Mouse (Mus musculus) spleen, postnatal 36 days (tissue): ENCODE measurements at regions not wholly inside any gene's neighbourhood (a gene's known extent, or its start where the extent isn't known, plus 50 kb on each side); places are given as distances from the start of the nearest gene placed in this dataset.

Experiments
- DNase-seq, 2 experiments: peaks; one replicate each; pipeline ENCODE4 v3.0.0; 2022; ENCODE audit warnings: low spot score in 2 of 2, mixed read lengths in 1 of 2

- DNase-seq = no peak
Observed at GRCm38 (mm10) chr5:112098469-112099085, 153.7 kb downstream of the Cryba4 start.

GRCm38 (mm10) chr5:112101739-112102590 is 150.4 kb downstream of the Cryba4 start:
- DNase-seq = peak; percentile 38 to 42

- no peak for DNase-seq
Observed at GRCm38 (mm10) chr5:112110306-112110969, 141.9 kb downstream of the Cryba4 start.

- no peak for DNase-seq
Observed at GRCm38 (mm10) chr5:112120766-112121165, 131.6 kb downstream of the Cryba4 start.

DNA sequence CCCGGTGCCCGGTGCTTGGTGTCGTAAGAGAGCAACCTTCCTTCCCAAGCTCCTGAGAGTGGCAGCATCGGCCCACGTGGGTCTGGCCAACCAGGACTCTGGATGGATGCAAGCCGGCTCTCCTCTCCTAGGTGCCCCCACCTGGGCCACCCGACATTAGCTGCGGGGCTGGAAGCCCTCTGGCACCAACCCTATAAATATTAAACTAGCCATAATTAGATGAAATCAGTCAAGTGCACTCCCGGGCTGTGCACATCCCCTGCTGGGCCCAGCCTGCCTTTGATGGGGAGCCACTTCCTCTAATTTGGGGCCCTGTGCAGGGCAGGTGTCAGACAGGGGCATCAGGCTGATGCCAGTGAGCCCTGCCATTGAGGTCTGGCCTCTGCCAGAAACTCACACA is 130.8 kb downstream of the Cryba4 start:
- peak; percentile 46 to 54 for DNase-seq

DNA sequence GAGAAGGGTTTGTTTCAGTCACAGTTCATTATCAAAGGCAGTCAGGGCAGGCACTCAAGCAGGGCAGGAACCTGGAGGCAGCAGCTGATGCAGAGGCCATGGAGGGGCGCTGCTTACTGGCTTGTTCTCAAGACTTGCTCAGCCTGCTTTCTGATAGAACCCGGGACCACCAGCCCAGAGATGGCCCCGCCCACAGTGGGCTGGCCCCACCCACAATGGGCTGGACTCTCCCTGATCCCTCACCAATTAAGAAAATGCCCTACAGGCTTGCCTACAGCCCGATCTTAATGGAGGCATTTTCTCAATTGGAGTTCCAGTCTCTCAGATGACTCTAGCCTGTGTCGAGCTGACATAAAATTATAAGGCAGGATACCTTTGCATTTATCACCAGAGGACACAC is 129.7 kb downstream of the Cryba4 start:
- DNase-seq = no peak

DNA sequence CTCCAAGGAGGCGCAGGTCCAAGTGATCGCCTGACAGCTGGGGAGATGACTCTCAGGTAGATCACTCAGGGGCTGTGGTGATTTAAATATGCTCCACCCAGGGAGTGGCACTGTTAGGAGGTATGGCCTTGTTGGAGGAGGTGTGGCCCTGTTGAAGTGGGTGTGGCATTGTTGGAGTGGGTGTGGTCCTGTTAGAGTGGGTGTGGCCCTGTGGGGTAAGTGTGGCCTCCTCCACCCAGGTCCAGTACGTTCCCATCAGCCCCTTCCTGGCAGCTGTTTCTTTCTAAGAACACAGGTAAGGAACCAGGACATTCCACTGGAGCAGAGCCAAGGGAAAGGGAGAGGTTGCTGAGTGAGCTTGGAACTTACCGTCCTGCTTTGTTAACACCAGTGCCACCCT is 125.1 kb downstream of the Cryba4 start:
- no peak for DNase-seq

DNA sequence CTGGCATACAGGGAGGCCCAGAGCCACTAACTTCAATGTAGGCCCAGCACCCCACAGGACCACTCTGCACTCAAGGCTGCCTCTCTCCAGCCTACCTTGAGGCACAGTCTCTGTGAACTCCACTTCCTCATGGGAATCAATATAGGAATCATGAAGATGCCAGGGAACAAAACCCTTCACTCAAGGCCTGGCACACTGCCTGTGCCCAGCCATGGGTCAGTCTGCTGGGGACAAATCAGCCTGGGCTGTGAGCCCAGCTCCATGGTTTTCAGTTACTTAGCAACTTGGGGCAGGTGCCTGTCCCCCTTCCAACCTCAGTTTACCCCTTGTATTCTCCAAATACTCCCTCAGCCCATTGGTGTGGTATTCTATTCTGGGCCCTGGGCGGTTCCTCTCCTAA is 119.6 kb downstream of the Cryba4 start:
- DNase-seq = no peak

DNA sequence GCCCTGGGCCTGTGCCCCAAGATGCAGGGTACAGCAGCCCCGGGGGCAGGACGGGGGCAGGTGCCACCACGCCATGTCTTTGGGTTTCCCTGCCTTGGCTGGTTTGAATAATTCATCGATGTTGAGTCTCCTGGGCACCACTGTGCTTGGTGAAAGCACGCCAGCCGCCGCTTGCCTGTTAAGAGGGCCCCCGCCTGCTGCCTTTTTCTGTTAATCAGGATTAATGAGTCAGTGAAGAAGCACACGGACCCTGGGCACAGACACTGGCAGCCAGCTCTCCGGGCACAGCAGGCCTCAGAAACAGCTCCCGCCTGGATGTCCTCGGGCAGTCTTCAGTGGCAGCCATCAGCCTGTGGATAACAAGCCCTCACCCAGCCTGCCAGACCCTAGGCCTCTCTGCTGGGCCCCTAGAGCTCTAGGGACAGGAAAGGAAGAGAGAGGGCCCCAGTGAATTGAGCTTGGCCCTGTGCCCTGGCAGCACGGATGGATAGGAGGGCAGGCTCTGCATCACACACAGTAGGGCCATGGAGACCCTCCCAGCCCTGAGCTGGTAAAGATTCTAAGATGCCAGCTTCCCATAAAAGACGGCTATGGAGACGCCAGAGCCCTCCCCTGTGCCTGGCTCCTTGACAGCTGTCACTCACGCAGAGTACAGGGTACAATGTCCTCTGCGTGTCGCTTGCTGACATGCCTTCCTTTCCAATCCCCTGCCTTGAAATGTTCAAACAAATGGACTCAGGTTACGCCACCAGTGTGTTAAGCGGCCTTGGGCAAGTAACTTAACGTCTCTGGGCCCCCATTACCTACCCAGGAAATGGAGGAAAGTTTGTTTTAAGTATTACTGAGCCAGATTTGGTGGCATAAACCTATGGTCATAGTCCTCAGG is 118.4 kb downstream of the Cryba4 start:
- DNase-seq = no peak

- no peak for DNase-seq
Observed at GRCm38 (mm10) chr5:112136646-112137045, 115.7 kb downstream of the Cryba4 start.

GRCm38 (mm10) chr5:112138246-112138645 is 114.1 kb downstream of the Cryba4 start:
- no peak for DNase-seq

DNA sequence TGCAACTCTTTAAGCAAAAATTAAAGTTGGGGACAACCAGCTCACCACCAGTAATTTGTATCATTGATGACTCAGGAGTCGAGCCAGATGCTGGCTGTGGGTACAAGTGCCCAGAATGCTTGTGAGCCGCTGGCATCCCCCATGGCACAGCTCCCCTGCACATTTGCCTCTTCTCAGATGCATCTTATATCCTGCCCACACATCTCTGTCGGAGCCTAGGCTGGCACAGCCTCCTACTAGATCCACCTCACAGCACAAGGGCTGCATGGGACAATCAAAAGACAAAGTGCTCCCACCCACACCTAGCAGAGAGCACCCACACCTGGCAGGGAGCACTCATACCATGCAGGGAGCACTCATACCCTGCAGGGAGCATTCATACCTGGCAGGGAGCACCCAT is 109.6 kb downstream of the Cryba4 start:
- DNase-seq = no peak

DNA sequence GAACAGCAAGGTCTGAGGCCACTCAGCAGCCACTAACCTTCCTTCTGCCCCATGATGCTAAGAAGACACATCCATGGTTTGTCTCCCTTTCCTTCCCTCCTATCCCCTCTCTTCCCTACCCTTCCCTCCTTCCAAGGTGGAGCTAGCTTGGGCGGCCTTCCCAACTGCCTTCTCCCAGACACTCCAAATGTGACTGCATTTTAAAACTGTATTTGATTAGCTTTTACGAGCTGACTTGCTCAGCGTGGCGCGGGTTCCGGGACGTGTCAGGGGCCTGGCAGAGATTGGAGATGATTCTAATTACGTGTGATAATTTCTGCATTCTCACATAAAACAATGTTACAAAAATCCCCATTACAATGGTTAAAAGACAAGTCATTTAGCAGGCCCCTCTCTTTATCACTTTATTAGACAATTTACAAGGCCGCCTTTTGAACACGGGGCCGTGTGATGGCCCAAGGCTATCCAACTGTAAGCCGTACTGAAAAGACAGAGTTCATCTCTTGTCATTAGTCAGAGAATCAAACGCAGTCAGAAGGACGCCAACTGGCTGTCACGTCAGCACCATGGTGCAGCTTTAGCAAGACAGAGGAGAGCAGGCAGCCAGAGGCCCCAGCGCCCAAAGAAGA is 108.2 kb downstream of the Cryba4 start:
- DNase-seq = no peak

- peak; percentile 41 to 46 for DNase-seq
Observed at GRCm38 (mm10) chr5:112153675-112154085, 98.6 kb downstream of the Cryba4 start.

GRCm38 (mm10) chr5:112154650-112155049 is 97.7 kb downstream of the Cryba4 start:
- no peak for DNase-seq

DNA sequence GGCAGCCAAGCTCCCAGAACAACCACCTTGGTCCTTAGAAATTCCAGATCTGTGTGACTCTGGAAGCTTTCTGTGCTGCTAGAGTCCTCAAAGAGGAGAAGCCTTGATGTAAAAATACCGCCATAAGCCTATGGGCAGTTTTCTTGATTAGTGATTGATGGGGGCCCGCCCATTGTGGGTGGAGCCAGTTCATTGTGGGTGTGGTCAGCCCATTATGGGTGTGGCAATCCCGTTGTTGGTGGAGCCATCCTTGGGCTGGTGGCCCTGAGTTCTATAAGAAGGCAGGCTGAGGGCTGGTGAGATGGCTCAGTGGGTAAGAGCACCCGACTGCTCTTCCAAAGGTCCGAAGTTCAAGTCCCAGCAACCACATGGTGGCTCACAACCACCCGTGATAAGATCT is 97.3 kb downstream of the Cryba4 start:
- DNase-seq = no peak

DNA sequence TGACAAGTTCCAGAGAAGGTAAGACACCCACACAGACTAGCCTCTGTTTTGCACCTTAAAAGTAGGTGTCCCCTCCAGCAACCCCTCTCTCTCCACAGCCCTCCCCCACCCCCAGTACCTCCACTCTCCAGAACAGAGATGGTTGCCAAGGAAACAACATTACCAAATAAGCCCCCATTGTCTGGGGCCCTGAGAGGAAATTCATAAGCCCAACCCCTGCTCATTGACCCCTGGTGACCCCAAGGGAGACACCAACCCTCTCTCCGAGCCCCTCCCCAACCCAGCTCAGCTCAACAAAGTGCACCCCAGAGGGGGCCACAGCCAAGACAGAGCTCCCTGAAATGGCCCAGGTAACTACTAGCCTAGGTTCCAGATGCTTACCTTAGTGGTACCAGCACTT is 96.3 kb downstream of the Cryba4 start:
- DNase-seq = no peak

GRCm38 (mm10) chr5:112166410-112167175 is 85.7 kb downstream of the Cryba4 start:
- DNase-seq = no peak

DNA sequence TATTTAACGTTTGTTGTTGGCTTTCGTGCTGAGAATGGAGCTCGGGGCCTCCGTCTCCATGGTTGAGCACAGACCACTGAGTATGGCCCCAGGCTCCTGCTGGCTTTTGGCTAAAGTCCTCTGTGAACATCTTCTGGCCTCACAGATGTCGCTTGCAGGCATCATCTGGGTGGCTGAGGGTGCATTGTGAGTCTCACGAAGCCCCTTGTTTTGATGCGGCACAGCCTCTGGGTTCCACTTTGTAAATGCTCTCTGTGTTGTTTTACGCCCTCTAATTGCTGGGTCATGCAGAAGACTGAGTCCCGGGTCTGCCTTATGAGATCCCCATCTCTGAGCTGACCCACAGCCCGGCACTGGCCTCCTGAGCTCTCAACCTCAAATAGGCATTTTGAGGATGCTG is 84.5 kb downstream of the Cryba4 start:
- no peak for DNase-seq

GRCm38 (mm10) chr5:112171325-112171724 is 81.0 kb downstream of the Cryba4 start:
- no peak for DNase-seq
